Mouse (Mus musculus) c-Kit-negative CD71-positive TER-119-positive erythroid progenitor cells, embryonic 14.5 days (primary cell): ENCODE data around the gene Atp7a.

Source experiments
- DNase-seq: peaks from one replicate; pipeline ENCODE4 v3.0.0-alpha.2; 2013; ENCODE audit warnings: low read depth, low spot score

The Atp7a gene

GRCm38 (mm10) chrX:106080811-106081443 lies 53.9 kb downstream of the Atp7a start:
- no peak for DNase-seq

GRCm38 (mm10) chrX:106082518-106082917 lies 55.4 kb downstream of the Atp7a start:
- DNase-seq = no peak

- no peak for DNase-seq
These were observed 58.1 kb downstream of the Atp7a start for GRCm38 (mm10) chrX:106085132-106085531.

- DNase-seq = no peak
These were observed 58.5 kb downstream of the Atp7a start for GRCm38 (mm10) chrX:106085564-106085963.

GRCm38 (mm10) chrX:106092939-106093338 lies 65.9 kb downstream of the Atp7a start:
- no peak for DNase-seq

- DNase-seq = no peak
These were observed 78.4 kb downstream of the Atp7a start for GRCm38 (mm10) chrX:106105464-106105863.

- no peak for DNase-seq
These were observed 86.8 kb downstream of the Atp7a start for GRCm38 (mm10) chrX:106113881-106114280.

- DNase-seq = no peak
These were observed 87.6 kb downstream of the Atp7a start for GRCm38 (mm10) chrX:106114674-106115073.

- DNase-seq = no peak
These were observed 95.7 kb downstream of the Atp7a start for GRCm38 (mm10) chrX:106122823-106123222.

GRCm38 (mm10) chrX:106128283-106128682 lies 101.2 kb downstream of the Atp7a start:
- DNase-seq = no peak

GRCm38 (mm10) chrX:106129877-106130276 lies 102.8 kb downstream of the Atp7a start:
- no peak for DNase-seq

- no peak for DNase-seq
These were observed 107.8 kb downstream of the Atp7a start for GRCm38 (mm10) chrX:106134916-106135315.

- DNase-seq = no peak
These were observed 108.4 kb downstream of the Atp7a start for GRCm38 (mm10) chrX:106135484-106135883.

GRCm38 (mm10) chrX:106135916-106136575 lies 109.0 kb downstream of the Atp7a start:
- DNase-seq = no peak

GRCm38 (mm10) chrX:106139309-106140070 lies 112.4 kb downstream of the Atp7a start:
- no peak for DNase-seq

GRCm38 (mm10) chrX:106142936-106143335 lies 115.9 kb downstream of the Atp7a start, which contains the start of gene Tlr13:
Gene Tlr13, plus strand, starts transcription at chrX:106143204.
- DNase-seq = no peak

- no peak for DNase-seq
These were observed 121.1 kb downstream of the Atp7a start for GRCm38 (mm10) chrX:106148185-106148584.

GRCm38 (mm10) chrX:106149460-106149859 lies 122.4 kb downstream of the Atp7a start:
- DNase-seq = no peak

GRCm38 (mm10) chrX:106154180-106154586 lies 127.1 kb downstream of the Atp7a start:
- DNase-seq = no peak

GRCm38 (mm10) chrX:106155892-106156291 lies 128.8 kb downstream of the Atp7a start:
- no peak for DNase-seq

GRCm38 (mm10) chrX:106163995-106164394 lies 136.9 kb downstream of the Atp7a start:
- no peak for DNase-seq

GRCm38 (mm10) chrX:106164555-106164954 lies 137.5 kb downstream of the Atp7a start:
- DNase-seq = no peak

- no peak for DNase-seq
These were observed 138.0 kb downstream of the Atp7a start for GRCm38 (mm10) chrX:106165089-106165488.
